ENCODE assay signal across 7 mouse cellular contexts in genomic region chr11:102156039-102156785, GRCm38 (mm10). TPM values are rescaled to one million over a fixed set of nuclear protein-coding genes. Genes with fewer than 3 reads are reported as not detected.
DNase-seq lines count a peak whose midpoint lies in the region; ATAC-seq and TF ChIP-seq lines count a peak whose summit lies in the region.

Gene Tmem101 (minus strand): TSS chr11:102156404.

- no peaks in the 10 kb centered on the region for H3K9me3 ChIP-seq in embryonic facial prominence, embryonic 10.5 days
- no peaks in the 10 kb centered on the region for H3K9me3 ChIP-seq in intestine, postnatal 0 days (ENCODE audit: control insufficient read depth)
- no peaks in the 10 kb centered on the region for H3K9me3 ChIP-seq in midbrain, embryonic 12.5 days

- H3K4me2 ChIP-seq in intestine, postnatal 0 days (replicated peaks; ENCODE audit: low read depth), result peak within 1 kb of the TSS; percentile 90
- H3K4me2 ChIP-seq in midbrain, embryonic 12.5 days (replicated peaks), result peak within 1 kb of the TSS; percentile 89

- WGBS in embryonic facial prominence, embryonic 10.5 days, result under 1% methylated on average over 37 of the region's 37 CpGs
- WGBS in intestine, postnatal 0 days, result under 1% methylated on average over 37 of the region's 37 CpGs
- under 1% methylated on average over 37 of the region's 37 CpGs for WGBS in midbrain, embryonic 12.5 days
- WGBS in small intestine, adult 2 months, result under 1% methylated on average over 37 of the region's 37 CpGs

- TF ChIP-seq CTCF in intestine, postnatal 0 days (IDR thresholded peaks at IDR 0.05; ENCODE audit: low read depth), result peak; percentile 60
- TF ChIP-seq CTCF in small intestine, adult 2 months (IDR thresholded peaks at IDR 0.05; ENCODE audit: extremely low read depth, insufficient read length, insufficient replicate concordance, low read depth, low read length), result no peak

- peak within 1 kb of the TSS; percentile 78 for H3K4me3 ChIP-seq in embryonic facial prominence, embryonic 10.5 days
- H3K4me3 ChIP-seq in intestine, postnatal 0 days (ENCODE audit: low read depth, low read length), result peak within 1 kb of the TSS; percentile 59
- peak within 1 kb of the TSS; percentile 63 for H3K4me3 ChIP-seq in midbrain, embryonic 12.5 days
- peak within 1 kb of the TSS; percentile 90 for H3K4me3 ChIP-seq in small intestine, adult 2 months (ENCODE audit: low read depth, low read length)

- peaks cover 38% of the 10 kb centered on the region for H3K36me3 ChIP-seq in embryonic facial prominence, embryonic 10.5 days (replicated peaks)
- peaks cover 21% of the 10 kb centered on the region for H3K36me3 ChIP-seq in intestine, postnatal 0 days (ENCODE audit: control insufficient read depth, insufficient read depth)
- H3K36me3 ChIP-seq in midbrain, embryonic 12.5 days, result peaks cover 26% of the 10 kb centered on the region
- peaks cover 24% of the 10 kb centered on the region for H3K36me3 ChIP-seq in small intestine, adult 2 months (ENCODE audit: control insufficient read depth, insufficient read depth, low read length)

- intact Hi-C loops in left cerebral cortex, postnatal 4 days (cut with DNase I), result no loop called here

- H3K27me3 ChIP-seq in embryonic facial prominence, embryonic 10.5 days (replicated peaks; ENCODE audit: low read depth, poor library complexity, severe bottlenecking), result no peaks in the 10 kb centered on the region
- no peaks in the 10 kb centered on the region for H3K27me3 ChIP-seq in intestine, postnatal 0 days (replicated peaks; ENCODE audit: control insufficient read depth, insufficient read depth, low read length)
- H3K27me3 ChIP-seq in midbrain, embryonic 12.5 days, result no peaks in the 10 kb centered on the region
- no peaks in the 10 kb centered on the region for H3K27me3 ChIP-seq in small intestine, adult 2 months (ENCODE audit: control insufficient read depth, insufficient read depth, low read length)

- peak; percentile 72 for ATAC-seq in intestine, postnatal 0 days
- ATAC-seq in midbrain, embryonic 12.5 days (ENCODE audit: low FRiP score, low read depth), result peak; percentile 85

- peak; percentile 29; the same call in 1 of the 2 replicates for TF ChIP-seq POLR2A in small intestine, adult 2 months (IDR thresholded peaks at IDR 0.05; ENCODE audit: low read depth, low read length)

- peak; percentile 95 for DNase-seq in adrenal gland, postnatal 10 days
- DNase-seq in embryonic facial prominence, embryonic 10.5 days (ENCODE audit: low spot score), result peak; percentile 89
- DNase-seq in gonadal fat pad, adult 2 months (ENCODE audit: low read depth), result peak; percentile 46
- DNase-seq in left cerebral cortex, postnatal 4 days, result peak; percentile 92

- H3K9ac ChIP-seq in intestine, postnatal 0 days (ENCODE audit: low read depth, low read length), result peak within 1 kb of the TSS; percentile 64
- peak within 1 kb of the TSS; percentile 76 for H3K9ac ChIP-seq in midbrain, embryonic 12.5 days (replicated peaks)

- H3K27ac ChIP-seq in embryonic facial prominence, embryonic 10.5 days (replicated peaks), result peak within 1 kb of the TSS; percentile 87
- H3K27ac ChIP-seq in intestine, postnatal 0 days (ENCODE audit: low read depth, low read length), result 0 out of 2 replicates have a peak within 1 kb of the TSS, but pooled peaks have one; percentile 24
- H3K27ac ChIP-seq in midbrain, embryonic 12.5 days (replicated peaks), result peak within 1 kb of the TSS; percentile 72
- H3K27ac ChIP-seq in small intestine, adult 2 months (ENCODE audit: insufficient read depth, low read depth, low read length), result no peak within 1 kb of the TSS

- peaks cover 12% of the 10 kb centered on the region for H3K4me1 ChIP-seq in embryonic facial prominence, embryonic 10.5 days
- 0 out of 2 replicates have a peak, but pooled peaks cover 6% of the 10 kb centered on the region for H3K4me1 ChIP-seq in intestine, postnatal 0 days (replicated peaks; ENCODE audit: control insufficient read depth, insufficient read depth, low read length)
- H3K4me1 ChIP-seq in midbrain, embryonic 12.5 days, result peaks cover 13% of the 10 kb centered on the region
- peaks cover 4% of the 10 kb centered on the region; the same call in 1 of the 2 replicates for H3K4me1 ChIP-seq in small intestine, adult 2 months (ENCODE audit: control insufficient read depth, insufficient read depth, insufficient read length, low read length)

RNA-seq across cellular contexts. Expression of gene Tmem101, which starts in this region (rescaled TPM):
- total RNA-seq in adrenal gland, postnatal 10 days (2021), result 10 to 100 TPM; 13.9 to 14.8 TPM
- polyA plus RNA-seq in embryonic facial prominence, embryonic 10.5 days (2016; fragmentation: Nextera tagmentation; extraction: Ambion mirVana), result 35.0 and 38.0 TPM in 2 replicates
- 19.6 and 21.1 TPM in 2 replicates for polyA plus RNA-seq in gonadal fat pad, adult 2 months (2012; rRNA removed)
- 10.9 and 11.4 TPM in 2 replicates for polyA plus RNA-seq in intestine, postnatal 0 days (2015; fragmentation: Nextera tagmentation; extraction: Ambion mirVana)
- 10 to 100 TPM; 23.8 to 26.4 TPM for total RNA-seq in left cerebral cortex, postnatal 4 days (2021)
- 33.9 and 38.5 TPM in 2 replicates for polyA plus RNA-seq in midbrain, embryonic 12.5 days (2016; fragmentation: Nextera tagmentation; extraction: Ambion mirVana)
- 8.3 and 13.0 TPM in 2 replicates for polyA plus RNA-seq in small intestine, adult 2 months (2012; rRNA removed)
